Mouse (Mus musculus): ENCODE results near the gene Ywhae.
A peak's percentile ranks its signal among the peaks of the same experiment; 100 is the strongest.

Gene Ywhae

GRCm38 (mm10) chr11:75794602-75795320, 62.1 kb downstream of the Ywhae start:
- DNase-seq (ENCODE audit: low spot score), result no peak

- DNase-seq (ENCODE audit: low spot score), result no peak
Measured at GRCm38 (mm10) chr11:75795321-75795636, 62.6 kb downstream of the Ywhae start.

- no peak for DNase-seq (ENCODE audit: low spot score)
Measured at GRCm38 (mm10) chr11:75796029-75796445, 63.4 kb downstream of the Ywhae start, which contains the start of gene Doc2b. TSS of gene Doc2b (minus strand) at chr11:75796049.

DNA sequence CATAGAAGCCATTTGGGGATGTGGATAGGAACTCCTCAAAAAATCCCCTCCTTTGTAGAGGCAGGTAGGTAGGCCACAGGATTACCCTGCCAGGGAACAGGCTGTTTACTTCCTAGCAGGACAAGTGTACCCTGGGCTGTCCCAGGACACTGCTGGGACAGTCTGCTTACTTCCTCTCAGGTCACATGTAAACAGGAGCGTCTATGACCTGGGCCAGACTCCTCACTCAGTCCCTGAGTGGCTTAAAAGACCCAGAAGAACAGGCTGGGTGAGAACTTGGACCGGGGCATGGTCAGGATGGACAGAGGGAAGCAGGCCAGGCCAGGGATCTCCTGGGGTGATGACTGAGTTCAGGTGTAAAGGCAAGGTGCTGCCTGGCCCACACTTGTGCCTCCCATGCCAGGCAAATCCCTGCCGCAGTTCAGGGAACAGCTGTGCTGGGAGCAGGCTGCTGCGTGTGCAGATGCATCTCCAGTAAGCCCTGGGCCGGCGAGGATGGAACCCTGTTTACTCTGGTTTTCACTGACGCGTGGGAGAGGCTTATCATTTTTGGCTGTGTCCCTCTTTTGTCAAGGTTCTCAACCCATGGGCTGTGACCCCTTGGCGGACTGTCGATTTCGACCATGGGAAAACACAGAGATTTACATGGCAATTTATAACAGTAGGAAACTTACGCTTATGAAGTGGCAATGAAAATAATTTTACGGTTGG, 64.0 kb downstream of the Ywhae start:
- peak; percentile 57 for DNase-seq (ENCODE audit: low spot score)

- DNase-seq (ENCODE audit: low spot score), result no peak
Measured at GRCm38 (mm10) chr11:75801369-75801768, 68.7 kb downstream of the Ywhae start.

DNA sequence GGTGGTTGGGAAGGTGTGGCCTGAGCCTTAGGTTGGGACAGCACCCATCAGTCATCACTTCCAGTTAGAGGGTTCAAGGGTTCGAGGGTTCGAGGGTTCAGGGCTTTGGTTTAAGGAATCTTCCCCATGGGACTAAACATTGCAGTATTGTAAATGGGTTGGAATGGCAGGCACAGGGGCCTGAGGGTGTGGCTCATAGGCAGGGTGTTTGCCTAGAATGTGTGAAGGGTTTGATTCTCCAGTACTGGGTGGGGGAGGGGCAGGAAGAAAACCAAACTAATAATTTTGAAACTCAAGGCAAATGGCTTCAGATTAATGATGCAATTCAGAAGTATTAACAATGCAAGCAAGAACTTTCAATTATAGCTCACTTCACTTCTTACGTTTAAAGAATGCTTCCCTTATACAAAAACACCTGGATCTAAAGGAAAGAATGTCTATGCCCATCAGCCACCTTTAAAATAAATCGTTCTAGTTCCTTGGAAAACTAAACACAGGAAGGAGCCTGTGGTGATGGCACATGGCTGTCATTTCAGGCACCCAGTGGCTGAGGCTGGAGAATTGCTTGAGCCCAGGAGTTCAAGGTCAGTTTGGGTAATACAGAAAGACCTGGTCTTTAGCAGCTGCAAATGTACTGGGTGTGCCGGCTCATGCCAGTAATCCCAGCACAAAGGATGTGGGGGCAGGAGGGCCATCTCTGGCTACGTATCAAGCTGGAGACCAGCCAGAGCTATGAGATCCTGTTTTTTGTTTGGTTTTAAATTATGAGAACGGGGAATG, 69.3 kb downstream of the Ywhae start:
- DNase-seq (ENCODE audit: low spot score), result no peak

- DNase-seq (ENCODE audit: low spot score), result no peak
Measured at GRCm38 (mm10) chr11:75807486-75807885, 74.8 kb downstream of the Ywhae start.

DNA sequence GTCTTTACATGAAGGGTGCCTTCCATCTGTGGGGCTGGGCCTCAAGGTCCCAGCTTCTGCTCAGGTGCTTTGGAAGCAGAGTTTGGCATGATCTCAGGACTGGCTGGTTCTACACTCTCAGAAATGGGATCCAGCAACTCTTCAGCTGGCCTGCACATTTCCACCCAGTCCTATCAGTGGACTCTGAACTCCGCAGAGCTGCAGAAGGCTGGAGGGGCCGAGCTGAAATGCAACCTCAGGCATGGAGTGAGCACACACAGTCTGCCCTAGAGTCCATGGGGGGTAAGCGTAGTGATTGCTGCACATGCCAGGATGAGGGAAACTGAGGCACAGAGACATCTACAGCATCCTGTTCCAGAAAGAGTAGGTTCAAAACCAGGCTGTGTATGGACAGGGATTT, 77.9 kb downstream of the Ywhae start:
- DNase-seq (ENCODE audit: low spot score), result no peak

- peak; percentile 93 for DNase-seq (ENCODE audit: low spot score)
Measured at GRCm38 (mm10) chr11:75811900-75812299, 79.2 kb downstream of the Ywhae start.

GRCm38 (mm10) chr11:75813085-75813484, 80.4 kb downstream of the Ywhae start:
- no peak for DNase-seq (ENCODE audit: low spot score)

Measured in lung, postnatal 25 days (tissue).